Mouse (Mus musculus): ENCODE measurements around the gene Gm47985.
"Not testable (repeated sequence)": the region's sequence is repeated elsewhere in the genome, so short reads cannot be mapped to it uniquely, and the experiment has no call there.

Gene Gm47985

GRCm38 (mm10) chr1:151177937-151178271 is 4.4 kb upstream of the Gm47985 start:
- no peak for DNase-seq

DNA sequence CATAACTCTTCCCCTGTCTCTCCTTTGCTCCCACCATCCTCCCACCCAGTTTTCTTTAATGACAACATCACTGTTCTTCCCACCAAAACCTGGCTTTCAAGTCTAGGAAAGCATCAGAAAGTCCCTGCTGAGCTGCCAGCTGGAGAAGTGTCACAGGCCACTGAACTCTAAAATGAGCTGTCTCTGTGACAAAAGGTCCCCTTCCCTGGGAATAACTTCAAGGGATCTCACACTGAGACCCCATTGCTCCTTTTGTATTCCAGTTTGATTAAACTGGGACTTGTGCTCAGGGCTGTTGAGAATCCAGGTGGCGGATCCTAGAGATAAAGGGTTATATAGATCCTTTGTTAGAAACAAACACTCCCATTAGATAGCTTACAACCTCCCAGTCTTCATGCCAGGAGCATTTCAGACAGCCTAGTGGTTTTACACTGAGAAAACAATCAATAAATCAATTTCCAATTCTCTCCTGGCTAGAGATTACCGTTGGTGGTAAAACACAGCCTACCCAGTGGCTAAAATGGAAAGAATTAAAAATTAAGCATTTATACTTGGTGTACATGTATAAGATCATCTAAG is 3.7 kb upstream of the Gm47985 start:
- peak in 1 of 2 experiments; percentile 27 for DNase-seq

- no peak for DNase-seq
Measured at GRCm38 (mm10) chr1:151180167-151180566, 2.2 kb upstream of the Gm47985 start.

GRCm38 (mm10) chr1:151186186-151186585 is 3.8 kb downstream of the Gm47985 start:
- not testable (repeated sequence) for DNase-seq

DNA sequence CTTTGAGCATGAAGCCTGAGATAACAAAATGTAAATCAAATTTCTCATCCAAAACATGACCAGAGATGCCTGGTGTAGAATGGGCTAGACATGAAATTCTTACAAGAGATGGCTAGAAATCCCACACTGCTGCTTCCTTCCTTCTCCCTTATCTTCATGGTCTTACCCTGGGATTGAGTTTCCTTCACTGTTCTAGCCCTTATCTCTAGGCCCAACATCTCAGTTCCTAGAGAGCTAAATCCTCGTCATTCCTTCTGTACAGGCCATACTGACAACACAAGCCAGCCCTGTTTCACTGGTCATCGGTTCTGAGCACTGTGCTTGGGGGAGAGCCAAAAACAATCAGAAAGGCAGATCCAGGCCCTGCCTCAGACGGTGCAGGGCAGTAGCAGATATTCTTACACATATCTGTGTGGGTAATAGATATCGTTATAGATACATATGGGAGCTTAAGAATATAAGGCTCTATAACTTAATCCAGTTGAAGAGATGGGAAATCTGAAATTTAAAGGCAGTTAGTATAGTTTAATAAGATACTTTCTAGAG is 4.6 kb downstream of the Gm47985 start:
- not testable (repeated sequence) for DNase-seq

- no peak for DNase-seq
Measured at GRCm38 (mm10) chr1:151188469-151188868, 6.1 kb downstream of the Gm47985 start.

DNA sequence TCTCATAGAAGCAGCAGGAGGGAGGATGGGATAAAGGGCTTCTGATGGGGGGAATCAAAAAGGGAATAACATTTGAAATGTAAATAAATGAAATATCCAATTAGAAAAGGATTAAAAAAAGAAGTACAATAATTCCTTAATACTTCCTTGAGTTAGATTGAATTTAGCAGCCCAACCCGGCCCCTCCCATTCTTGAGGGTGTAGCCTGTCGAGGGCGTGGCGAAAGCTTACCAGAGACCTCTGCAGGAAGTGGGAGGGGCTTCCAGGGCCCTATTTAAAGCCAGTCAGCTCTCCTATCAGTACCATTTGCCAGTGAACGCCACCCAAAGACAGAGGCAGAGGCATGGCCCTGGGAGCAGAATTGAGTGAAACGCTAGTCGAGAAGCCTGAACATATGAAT is 9.7 kb downstream of the Gm47985 start, which contains the start of gene Gm8947:
Gm8947 (plus strand) TSS at position 302 of the 400 bp plus-strand sequence.
- DNase-seq, result not testable (repeated sequence)

DNA sequence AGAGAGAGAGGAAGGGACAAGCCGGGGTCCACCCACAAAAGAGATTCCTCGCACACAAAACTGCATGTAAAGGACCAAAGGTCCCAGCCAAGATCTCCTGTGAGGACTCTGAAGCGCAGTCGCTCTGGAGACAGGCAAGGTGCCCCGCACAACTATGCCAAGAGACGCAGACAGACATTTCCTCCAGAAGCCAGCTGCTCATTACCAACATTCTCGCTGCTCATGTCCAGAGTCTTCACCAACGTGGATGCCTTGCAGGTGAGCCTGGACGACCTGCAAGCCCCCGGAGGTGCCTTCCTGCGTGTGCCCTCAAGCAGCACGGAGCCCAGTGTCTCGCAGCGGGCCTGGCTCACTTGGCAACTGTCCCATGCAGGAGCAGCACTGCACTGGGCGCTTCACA is 10.4 kb downstream of the Gm47985 start:
- not testable (repeated sequence) for DNase-seq

DNA sequence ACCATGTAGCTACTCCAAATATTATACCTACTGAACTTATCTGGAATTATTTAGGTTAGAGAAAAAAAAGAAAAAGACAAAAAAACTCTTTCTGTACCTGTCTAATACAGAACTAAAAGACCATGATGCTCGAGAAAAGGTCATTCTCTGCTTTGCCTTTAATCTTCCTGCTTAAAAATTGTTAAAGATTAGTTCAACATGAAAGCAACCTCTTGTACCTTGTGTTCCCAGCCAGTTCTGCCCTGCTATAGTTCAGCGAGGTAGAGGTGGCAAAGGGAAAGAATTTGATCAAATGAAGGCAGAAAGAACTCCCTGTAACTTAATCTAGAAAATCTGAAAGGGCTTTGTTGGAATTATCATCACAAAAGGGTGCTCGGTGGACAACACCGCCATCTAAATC is 13.6 kb downstream of the Gm47985 start:
- not testable (repeated sequence) for DNase-seq

GRCm38 (mm10) chr1:151196690-151197089 is 14.4 kb downstream of the Gm47985 start:
- DNase-seq, result not testable (repeated sequence)

GRCm38 (mm10) chr1:151198120-151198519 is 15.8 kb downstream of the Gm47985 start, which contains the start of gene Gm47995:
Gene Gm47995, plus strand, starts transcription at chr1:151198448.
- DNase-seq, result not testable (repeated sequence)

- DNase-seq, result not testable (repeated sequence)
Measured at GRCm38 (mm10) chr1:151200620-151201019, 18.3 kb downstream of the Gm47985 start.

DNA sequence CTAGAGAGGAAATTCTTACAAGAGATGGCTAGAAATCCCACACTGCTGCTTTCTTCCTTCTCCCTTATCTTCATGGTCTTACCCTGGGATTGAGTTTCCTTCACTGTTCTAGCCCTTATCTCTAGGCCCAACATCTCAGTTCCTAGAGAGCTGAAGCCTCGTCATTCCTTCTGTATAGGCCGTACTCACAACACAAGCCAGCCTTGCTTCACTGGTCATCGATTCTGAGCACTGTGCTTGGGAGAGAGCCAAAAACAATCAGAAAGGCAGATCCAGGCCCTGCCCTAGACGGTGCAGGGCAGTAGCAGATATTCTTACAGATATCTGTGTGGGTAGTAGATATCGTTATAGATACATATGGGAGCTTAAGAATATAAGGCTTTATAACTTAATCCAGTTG is 20.4 kb downstream of the Gm47985 start:
- not testable (repeated sequence) for DNase-seq

DNA sequence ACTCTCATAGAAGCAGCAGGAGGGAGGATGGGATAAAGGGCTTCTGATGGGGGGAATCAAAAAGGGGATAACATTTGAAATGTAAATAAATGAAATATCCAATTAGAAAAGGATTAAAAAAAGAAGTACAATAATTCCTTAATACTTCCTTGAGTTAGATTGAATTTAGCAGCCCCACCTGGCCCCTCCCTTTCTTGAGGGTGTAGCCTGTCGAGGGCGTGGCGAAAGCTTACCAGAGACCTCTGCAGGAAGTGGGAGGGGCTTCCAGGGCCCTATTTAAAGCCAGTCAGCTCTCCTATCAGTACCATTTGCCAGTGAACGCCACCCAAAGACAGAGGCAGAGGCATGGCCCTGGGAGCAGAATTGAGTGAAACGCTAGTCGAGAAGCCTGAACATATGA is 21.5 kb downstream of the Gm47985 start, which contains the start of gene 3110040M04Rik:
3110040M04Rik (plus strand) TSS at position 304 of the 400 bp plus-strand sequence.
- not testable (repeated sequence) for DNase-seq

DNA sequence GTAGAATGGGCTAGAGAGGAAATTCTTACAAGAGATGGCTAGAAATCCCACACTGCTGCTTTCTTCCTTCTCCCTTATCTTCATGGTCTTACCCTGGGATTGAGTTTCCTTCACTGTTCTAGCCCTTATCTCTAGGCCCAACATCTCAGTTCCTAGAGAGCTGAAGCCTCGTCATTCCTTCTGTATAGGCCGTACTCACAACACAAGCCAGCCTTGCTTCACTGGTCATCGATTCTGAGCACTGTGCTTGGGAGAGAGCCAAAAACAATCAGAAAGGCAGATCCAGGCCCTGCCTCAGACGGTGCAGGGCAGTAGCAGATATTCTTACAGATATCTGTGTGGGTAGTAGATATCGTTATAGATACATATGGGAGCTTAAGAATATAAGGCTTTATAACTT is 26.2 kb downstream of the Gm47985 start:
- DNase-seq, result not testable (repeated sequence)

DNA sequence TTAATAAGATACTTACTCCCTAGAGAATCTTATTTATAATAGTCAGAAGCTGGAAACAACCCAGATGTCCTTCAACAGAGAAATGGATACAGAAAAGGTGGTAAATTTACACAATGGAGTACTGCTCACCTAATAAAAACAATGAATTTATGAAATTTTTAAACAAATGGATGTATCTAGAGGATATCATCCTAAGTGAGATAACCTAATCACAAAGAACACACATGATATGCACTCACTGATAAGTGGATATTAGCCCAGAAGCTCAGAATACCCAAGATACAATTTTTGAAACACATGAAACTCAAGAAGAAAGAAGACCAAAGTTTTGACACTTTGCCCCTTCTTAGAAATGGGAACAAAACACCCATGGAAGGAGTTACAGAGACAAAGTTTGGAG is 26.6 kb downstream of the Gm47985 start:
- DNase-seq, result not testable (repeated sequence)

DNA sequence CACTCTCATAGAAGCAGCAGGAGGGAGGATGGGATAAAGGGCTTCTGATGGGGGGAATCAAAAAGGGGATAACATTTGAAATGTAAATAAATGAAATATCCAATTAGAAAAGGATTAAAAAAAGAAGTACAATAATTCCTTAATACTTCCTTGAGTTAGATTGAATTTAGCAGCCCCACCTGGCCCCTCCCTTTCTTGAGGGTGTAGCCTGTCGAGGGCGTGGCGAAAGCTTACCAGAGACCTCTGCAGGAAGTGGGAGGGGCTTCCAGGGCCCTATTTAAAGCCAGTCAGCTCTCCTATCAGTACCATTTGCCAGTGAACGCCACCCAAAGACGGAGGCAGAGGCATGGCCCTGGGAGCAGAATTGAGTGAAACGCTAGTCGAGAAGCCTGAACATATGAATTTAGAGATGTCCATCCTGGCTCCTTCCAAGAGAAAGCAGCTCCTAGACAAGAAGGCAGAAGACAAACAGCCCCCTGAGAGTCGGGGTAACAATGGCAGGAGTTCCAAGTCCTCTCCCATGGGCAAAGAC is 27.6 kb downstream of the Gm47985 start, which contains the start of gene Gm47996:
Gm47996 (plus strand) TSS at position 308 of the 532 bp plus-strand sequence.
- not testable (repeated sequence) for DNase-seq

DNA sequence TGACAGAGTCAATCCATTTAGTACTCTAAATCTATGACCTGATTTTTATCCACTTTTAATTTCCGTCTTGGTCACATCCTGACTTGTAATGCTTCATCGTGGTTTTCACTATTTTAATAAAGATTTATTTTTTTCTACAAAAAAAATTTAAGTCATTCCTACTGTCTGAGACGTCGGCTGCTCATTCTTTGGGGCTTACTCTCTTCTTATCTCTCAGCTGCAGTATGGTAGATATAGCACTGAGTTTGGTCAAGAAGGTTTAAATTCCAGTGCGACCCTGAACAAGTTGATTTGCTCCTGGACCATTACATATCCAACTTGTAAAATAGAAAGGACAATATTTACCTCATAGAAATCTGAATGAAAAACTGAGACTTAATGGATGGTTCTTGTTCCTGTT is 29.3 kb downstream of the Gm47985 start:
- not testable (repeated sequence) for DNase-seq

DNA sequence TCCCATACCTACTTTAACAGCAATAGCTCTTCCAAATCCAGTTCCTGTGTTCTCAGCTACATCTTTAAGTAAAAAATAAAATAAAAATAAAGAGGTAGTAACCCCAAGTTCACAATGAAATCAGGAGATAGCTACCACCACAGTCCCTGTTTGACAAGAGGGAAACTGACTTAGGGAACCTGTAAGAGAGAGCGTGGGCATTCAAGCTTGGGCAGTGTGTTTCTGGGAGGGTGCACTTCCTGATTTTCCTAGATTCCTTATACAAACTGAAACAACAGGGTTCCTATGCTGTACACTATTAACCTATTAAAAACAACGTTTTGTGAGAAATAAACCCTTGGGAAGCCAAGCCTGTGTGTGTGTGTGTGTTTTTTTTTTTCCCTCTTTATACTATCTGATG is 32.5 kb downstream of the Gm47985 start:
- DNase-seq, result no peak

- no peak for DNase-seq
Measured at GRCm38 (mm10) chr1:151215985-151216384, 33.6 kb downstream of the Gm47985 start.

DNA sequence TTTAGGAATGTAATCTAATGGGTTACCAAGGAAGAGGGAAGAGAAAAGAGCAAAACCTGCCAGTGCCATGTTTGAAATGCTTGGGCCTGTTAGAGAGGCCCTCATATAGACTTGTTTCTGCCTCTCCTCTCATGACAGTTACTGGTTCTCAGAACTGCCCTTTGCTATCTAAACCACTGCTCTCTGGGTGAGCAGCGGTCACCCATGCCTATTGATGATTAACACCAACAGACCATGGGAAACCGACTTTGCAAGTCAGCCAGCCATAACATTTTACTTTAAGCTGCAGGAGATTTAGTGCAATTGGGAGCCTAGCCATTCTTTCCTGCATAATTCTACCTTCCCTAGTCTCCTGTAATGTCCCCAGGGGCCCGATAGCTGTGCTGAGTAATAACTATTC is 34.1 kb downstream of the Gm47985 start:
- DNase-seq, result no peak

DNA sequence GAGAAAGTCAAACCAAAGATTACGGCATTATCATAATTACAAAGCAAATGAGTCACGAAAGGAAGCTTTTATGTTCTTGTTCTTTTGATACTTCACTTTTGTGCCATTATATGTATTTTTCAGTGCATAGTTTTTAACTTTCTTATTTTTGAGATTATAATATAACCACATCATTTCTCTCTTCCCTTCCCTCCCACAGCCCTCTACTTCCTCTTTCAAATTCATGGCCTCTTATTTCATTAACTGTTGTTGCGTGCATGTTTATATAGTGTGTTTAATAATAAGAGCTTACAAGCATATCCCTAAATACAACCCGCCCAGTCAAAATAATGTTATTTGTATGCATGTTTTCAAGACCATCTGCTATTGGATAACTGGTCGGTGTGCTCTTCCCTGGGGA is 36.7 kb downstream of the Gm47985 start:
- no peak for DNase-seq

DNA sequence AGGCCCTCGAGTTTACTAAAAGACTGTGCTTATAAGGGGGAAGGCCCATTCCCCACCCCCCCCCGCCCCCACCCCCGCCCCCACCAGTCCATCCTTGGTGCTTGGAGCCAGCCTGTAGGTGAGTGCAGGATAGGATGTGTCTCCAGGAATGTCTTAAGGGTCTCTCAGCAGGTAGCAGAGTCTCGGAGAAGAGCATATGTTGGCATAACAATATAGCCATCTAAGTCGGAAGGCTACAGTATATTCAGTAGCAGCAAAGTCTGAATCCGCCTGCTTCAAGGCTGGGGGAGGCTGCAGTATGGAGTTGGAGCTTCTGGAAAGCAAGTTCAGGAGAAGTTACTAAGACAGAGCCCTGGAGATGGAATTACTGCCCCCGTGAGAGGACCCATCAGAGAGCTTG is 37.8 kb downstream of the Gm47985 start:
- no peak for DNase-seq

GRCm38 (mm10) chr1:151222561-151223267 is 40.4 kb downstream of the Gm47985 start:
- no peak for DNase-seq
